Mouse (Mus musculus) neural tube, embryonic 11.5 days (tissue): ENCODE data around the gene Fbxw15. TPM values are rescaled to one million over a fixed set of nuclear protein-coding genes. Genes with fewer than 3 reads are reported as not detected.
"Not testable (repeated sequence)": the region's sequence is repeated elsewhere in the genome, so short reads cannot be mapped to it uniquely, and the experiment has no call there.

Source experiments
- ATAC-seq: fragments of 200-750 bp; cut with Nextera tagmentation; 2 replicates; pipeline ENCODE4 v1.8.0; 2017; ENCODE audit warnings: moderate number of reproducible peaks, mild to moderate bottlenecking, moderate TSS enrichment, moderate library complexity; ENCODE audit not compliant: insufficient read depth, low FRiP score, low TSS enrichment
- DNase-seq: peaks from one replicate; pipeline ENCODE4 v3.0.0-alpha.2; 2015; ENCODE audit warnings: low spot score
- H3K27ac ChIP-seq: fragments of 300-500 bp; sonication (generic); 2 replicates; pipeline ENCODE4 v1.5.1; 2014; ENCODE audit warnings: low read depth, mild to moderate bottlenecking, low read length
- H3K27me3 ChIP-seq: fragments of 300-500 bp; sonication (generic); 2 replicates; pipeline ENCODE4 v1.6.1; 2014; ENCODE audit warnings: mild to moderate bottlenecking, low read length, mixed read lengths; ENCODE audit not compliant: control insufficient read depth, insufficient read depth
- H3K36me3 ChIP-seq: fragments of 300-500 bp; sonication (generic); 2 replicates; pipeline ENCODE4 v1.6.1; 2014; ENCODE audit warnings: mild to moderate bottlenecking, low read length, moderate library complexity, mixed read lengths; ENCODE audit not compliant: control insufficient read depth, insufficient read depth
- H3K4me1 ChIP-seq: fragments of 300-500 bp; sonication (generic); 2 replicates; pipeline ENCODE4 v1.6.1; 2014; ENCODE audit warnings: low read length, mixed read lengths; ENCODE audit not compliant: control insufficient read depth, insufficient read depth
- H3K4me2 ChIP-seq: fragments of 300-500 bp; sonication (generic); 2 replicates; pipeline ENCODE4 v1.6.1; 2014; ENCODE audit warnings: low read depth, mild to moderate bottlenecking, moderate library complexity
- H3K4me3 ChIP-seq: fragments of 300-500 bp; sonication (generic); 2 replicates; pipeline ENCODE4 v1.5.1; 2014; ENCODE audit warnings: low read depth, low read length
- H3K9ac ChIP-seq: fragments of 300-500 bp; sonication (generic); 2 replicates; pipeline ENCODE4 v1.6.1; 2014; ENCODE audit warnings: mild to moderate bottlenecking, low read length
- H3K9me3 ChIP-seq: fragments of 300-500 bp; sonication (generic); 2 replicates; pipeline ENCODE4 v1.6.1; 2016; ENCODE audit warnings: low read length; ENCODE audit not compliant: control insufficient read depth
- WGBS: fragments of 180-500 bp; shearing (Covaris S2); extraction: QIAGEN DNeasy Blood & Tissue Kit; methylation state at CpG from one replicate; pipeline ENCODE4 v1.1.7; 2014; 5-methylcytosine and 5-hydroxymethylcytosine counted together
- polyA plus RNA-seq: library from polyadenylated mRNA; unstranded; fragments of >200 nt; fragmentation: Nextera tagmentation; extraction: Ambion mirVana; gene quantifications from 2 replicates; pipeline ENCODE4 v1.2.1, GENCODE M21; 2014

The Fbxw15 gene
- polyA plus RNA-seq, result not detected in 2 replicates

- WGBS, result 89% methylated on average over 4 of the region's 4 CpGs
- not testable (repeated sequence) for H3K36me3 ChIP-seq, H3K27ac ChIP-seq, H3K9ac ChIP-seq, H3K27me3 ChIP-seq, H3K9me3 ChIP-seq, H3K4me3 ChIP-seq, H3K4me2 ChIP-seq, H3K4me1 ChIP-seq, ATAC-seq, DNase-seq
Measured at GRCm38 (mm10) chr9:109568162-109568561, at the start of gene Fbxw15. Gene Fbxw15 (minus strand): TSS chr9:109568262.

DNA sequence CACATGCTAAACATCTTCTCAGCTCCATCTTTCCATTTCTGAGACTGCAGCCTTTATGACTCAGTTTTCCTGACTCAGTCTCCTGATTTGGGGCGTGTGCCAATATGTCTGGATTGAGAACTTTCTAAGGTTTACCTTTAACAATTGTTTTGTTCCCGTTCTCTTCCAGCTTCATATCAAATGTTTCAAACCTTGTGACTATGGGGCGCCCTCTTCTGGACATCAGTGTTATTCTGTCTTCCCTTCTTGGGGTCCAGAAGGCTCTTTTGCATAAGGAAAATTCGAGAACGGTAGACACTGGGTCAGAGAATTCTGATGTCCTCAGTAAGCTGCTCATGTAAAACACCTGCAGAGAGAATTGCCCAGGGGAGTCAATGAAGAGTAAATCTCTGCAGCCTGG lies 38.8 kb upstream of the Fbxw15 start:
- not testable (repeated sequence) for ATAC-seq, H3K27ac ChIP-seq, H3K4me3 ChIP-seq, H3K4me2 ChIP-seq, H3K9me3 ChIP-seq, H3K9ac ChIP-seq, H3K36me3 ChIP-seq, H3K27me3 ChIP-seq, DNase-seq, H3K4me1 ChIP-seq
- WGBS, result 39% methylated on average over 5 of the region's 5 CpGs

DNA sequence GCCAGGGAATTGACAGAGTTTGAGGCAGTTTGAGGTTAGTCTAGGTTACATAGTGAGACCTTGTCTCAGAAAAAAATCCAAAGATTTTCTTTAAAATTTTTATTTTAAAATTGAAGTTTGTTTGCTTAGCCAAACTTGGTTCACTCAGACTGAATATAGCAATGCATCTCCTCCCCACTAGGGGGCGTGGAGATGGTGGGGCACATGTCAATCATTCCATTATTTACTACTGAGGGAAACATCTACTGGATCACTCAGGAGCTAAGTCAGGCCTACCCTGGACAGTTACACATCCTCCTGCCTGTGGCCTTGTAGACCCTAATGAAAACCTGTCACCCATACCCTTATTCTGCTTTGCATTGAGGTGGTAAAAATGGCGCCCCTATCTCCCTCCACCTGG lies 34.1 kb upstream of the Fbxw15 start:
- not testable (repeated sequence) for ATAC-seq, H3K4me2 ChIP-seq, H3K36me3 ChIP-seq, H3K4me3 ChIP-seq, DNase-seq, H3K27me3 ChIP-seq, H3K9me3 ChIP-seq, H3K27ac ChIP-seq, H3K9ac ChIP-seq, H3K4me1 ChIP-seq
- 67% methylated on average over 2 of the region's 2 CpGs for WGBS

DNA sequence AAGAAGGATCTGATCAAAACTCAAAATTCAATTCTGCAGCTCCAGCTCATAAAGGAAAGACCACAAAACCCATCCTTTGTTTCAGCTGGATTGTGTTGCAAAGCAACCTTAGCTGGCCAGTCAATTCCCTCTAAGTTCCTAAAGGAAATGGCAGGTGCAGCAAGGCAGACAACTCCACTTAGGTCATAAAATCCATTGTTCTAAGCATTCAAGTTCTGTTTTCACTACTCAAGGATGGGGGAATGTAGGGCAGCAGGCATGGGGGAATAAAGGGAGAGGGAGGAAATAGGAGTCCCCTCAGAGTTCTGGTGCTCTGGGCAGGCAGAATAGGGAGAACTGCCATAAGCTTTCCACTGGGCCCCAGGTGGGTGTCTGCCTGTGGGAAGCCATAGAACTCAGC lies 29.2 kb upstream of the Fbxw15 start:
- no peak for DNase-seq
- no peak overlapping the region for H3K4me2 ChIP-seq
- no peaks in the 10 kb centered on the region for H3K27me3 ChIP-seq
- no peak overlapping the region for H3K27ac ChIP-seq
- no peak for ATAC-seq
- H3K4me3 ChIP-seq, result no peak overlapping the region
- no peak overlapping the region for H3K9ac ChIP-seq
- no peaks in the 10 kb centered on the region for H3K4me1 ChIP-seq
- H3K36me3 ChIP-seq, result no peaks in the 10 kb centered on the region
- no peaks in the 10 kb centered on the region; the same call in 1 of the 2 replicates for H3K9me3 ChIP-seq

DNA sequence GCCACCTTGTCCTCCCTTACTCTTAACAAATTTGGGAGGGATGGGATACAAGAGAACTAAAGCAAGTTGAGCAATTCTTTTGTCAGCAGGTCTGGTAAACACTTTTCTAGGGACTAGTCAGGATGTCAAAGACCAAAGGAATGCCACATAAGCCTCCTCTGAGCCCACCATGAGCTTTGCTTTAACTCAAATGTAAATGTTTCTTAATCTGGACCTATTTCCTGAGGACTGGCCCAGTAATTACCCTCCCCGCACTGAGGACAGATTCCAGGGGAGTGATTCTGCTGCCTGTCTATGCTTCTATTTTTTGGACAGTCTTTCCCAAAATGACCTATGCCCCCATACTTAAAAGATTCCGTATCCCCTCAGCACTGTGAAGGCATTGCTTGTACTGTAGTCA lies 26.8 kb upstream of the Fbxw15 start:
- no peak for ATAC-seq
- H3K4me2 ChIP-seq, result no peak overlapping the region
- no peaks in the 10 kb centered on the region for H3K27me3 ChIP-seq
- 83% methylated on average over 2 of the region's 2 CpGs for WGBS
- no peak for DNase-seq
- no peaks in the 10 kb centered on the region for H3K36me3 ChIP-seq
- no peaks in the 10 kb centered on the region for H3K4me1 ChIP-seq
- H3K4me3 ChIP-seq, result no peak overlapping the region
- no peaks in the 10 kb centered on the region; the same call in 1 of the 2 replicates for H3K9me3 ChIP-seq
- H3K27ac ChIP-seq, result no peak overlapping the region
- H3K9ac ChIP-seq, result no peak overlapping the region

- Histone ChIP-seq H3K4me3 (no peak overlapping the region), H3K9me3 (no peaks in the 10 kb centered on the region), H3K4me2 (no peak overlapping the region), H3K27ac (no peak overlapping the region), H3K27me3 (no peaks in the 10 kb centered on the region), H3K9ac (no peak overlapping the region), H3K4me1 (no peaks in the 10 kb centered on the region), H3K36me3 (no peaks in the 10 kb centered on the region)
- WGBS, result 37% methylated on average over 1 of the region's 1 CpGs
- DNase-seq (no peak), ATAC-seq (no peak)
Measured at GRCm38 (mm10) chr9:109565546-109565945, 2.5 kb downstream of the Fbxw15 start.

DNA sequence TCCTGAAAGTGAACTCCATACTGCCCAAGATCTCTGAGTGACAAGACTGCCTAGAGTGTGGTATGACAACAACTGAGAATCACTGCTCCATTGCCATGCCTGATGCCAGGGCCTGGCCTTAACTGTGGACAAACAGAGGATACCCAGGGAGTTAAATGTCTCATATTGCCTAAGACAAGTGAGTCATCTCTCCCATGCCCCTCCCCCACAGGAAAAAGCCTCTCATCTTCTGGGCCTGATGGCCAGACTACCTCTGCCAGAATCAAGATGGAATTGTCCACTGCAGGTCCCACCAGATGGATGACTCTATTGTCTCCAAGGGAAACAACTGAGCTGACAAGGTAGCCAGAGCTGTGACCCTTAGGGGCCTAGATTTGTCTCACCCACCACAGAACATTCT lies 6.0 kb downstream of the Fbxw15 start:
- not testable (repeated sequence) for H3K27ac ChIP-seq, H3K9ac ChIP-seq, H3K9me3 ChIP-seq, H3K4me2 ChIP-seq, ATAC-seq, DNase-seq, H3K4me1 ChIP-seq, H3K4me3 ChIP-seq, H3K36me3 ChIP-seq, H3K27me3 ChIP-seq

DNA sequence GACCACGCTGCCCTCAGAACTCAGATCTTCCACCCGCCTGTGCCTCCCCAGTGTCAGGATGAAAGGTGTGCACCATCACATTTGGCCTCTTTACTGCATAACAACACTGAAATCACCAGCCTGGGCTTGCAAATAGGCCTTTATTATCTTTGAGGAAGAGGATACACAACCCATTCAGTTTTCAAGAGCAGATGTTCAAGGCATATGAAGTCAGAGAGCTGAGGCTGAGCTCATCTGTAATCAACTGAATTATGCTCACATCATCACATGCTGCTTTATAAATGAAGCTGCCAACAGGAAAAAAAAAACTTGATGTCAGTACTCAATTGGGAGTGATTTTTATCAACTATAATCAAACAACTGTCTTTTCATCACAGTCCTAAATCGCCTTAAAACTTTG lies 15.6 kb downstream of the Fbxw15 start:
- no peak for ATAC-seq
- H3K4me3 ChIP-seq, result no peak overlapping the region
- DNase-seq, result no peak
- WGBS, result 66% methylated on average over 3 of the region's 3 CpGs
- no peaks in the 10 kb centered on the region for H3K4me1 ChIP-seq
- no peak overlapping the region for H3K9ac ChIP-seq
- no peaks in the 10 kb centered on the region for H3K36me3 ChIP-seq
- H3K27ac ChIP-seq, result no peak overlapping the region
- H3K9me3 ChIP-seq, result no peaks in the 10 kb centered on the region
- no peaks in the 10 kb centered on the region for H3K27me3 ChIP-seq
- no peak overlapping the region for H3K4me2 ChIP-seq

GRCm38 (mm10) chr9:109549666-109550065 lies 18.4 kb downstream of the Fbxw15 start:
- H3K27me3 ChIP-seq, H3K4me1 ChIP-seq, H3K36me3 ChIP-seq, H3K27ac ChIP-seq, DNase-seq, H3K4me3 ChIP-seq, H3K9ac ChIP-seq, ATAC-seq, H3K9me3 ChIP-seq, H3K4me2 ChIP-seq: not testable (repeated sequence)
- 16% methylated on average over 2 of the region's 2 CpGs for WGBS
